Mouse (Mus musculus) heart, embryonic 14.5 days (tissue): Measurements from ENCODE around the gene Olfr827. TPM values are rescaled to one million over a fixed set of nuclear protein-coding genes. Genes with fewer than 3 reads are reported as not detected.

Source experiments
- ATAC-seq: fragments of 200-750 bp; cut with Nextera tagmentation; 2 replicates; pipeline ENCODE4 v1.8.0; 2017; ENCODE audit warnings: low read depth, moderate TSS enrichment; ENCODE audit not compliant: insufficient number of reproducible peaks, insufficient read depth, low FRiP score
- H3K27ac ChIP-seq, 2 experiments: fragments of 200-500 bp in 1 of 2; fragments of 300-500 bp in 1 of 2; sonication (generic) in 1 of 2; replicated peaks in 1 of 2; 2 replicates each; pipeline ENCODE4 v1.5.1; 2012 to 2014; ENCODE audit warnings: low read depth in 2 of 2, low read length in 2 of 2, control low read depth in 1 of 2, mild to moderate bottlenecking in 1 of 2, mixed read lengths in 1 of 2; ENCODE audit not compliant: control insufficient read depth in 1 of 2, insufficient read depth in 1 of 2
- H3K27me3 ChIP-seq: fragments of 300-500 bp; sonication (generic); 2 replicates; pipeline ENCODE4 v1.6.1; 2014; ENCODE audit warnings: mild to moderate bottlenecking, low read length, control low read depth; ENCODE audit not compliant: control insufficient read depth, insufficient read depth
- H3K36me3 ChIP-seq: fragments of 300-500 bp; sonication (generic); 2 replicates; pipeline ENCODE4 v1.6.1; 2014; ENCODE audit warnings: mild to moderate bottlenecking, control low read depth, low read length, mixed read lengths; ENCODE audit not compliant: control insufficient read depth, insufficient read depth
- H3K4me1 ChIP-seq, 2 experiments: fragments of 200-500 bp in 1 of 2; fragments of 300-500 bp in 1 of 2; sonication (generic) in 1 of 2; 2 replicates each; pipeline ENCODE4 v1.6.1; 2012 to 2014; ENCODE audit warnings: low read length in 2 of 2, control low read depth in 1 of 2, mixed read lengths in 1 of 2; ENCODE audit not compliant: control insufficient read depth in 2 of 2, insufficient read depth in 2 of 2
- H3K4me2 ChIP-seq: fragments of 300-500 bp; sonication (generic); 2 replicates; pipeline ENCODE4 v1.6.1; 2014; ENCODE audit warnings: mild to moderate bottlenecking, low read length
- H3K4me3 ChIP-seq, 2 experiments: fragments of 200-500 bp in 1 of 2; fragments of 300-500 bp in 1 of 2; sonication (generic) in 1 of 2; 2 replicates each; pipeline ENCODE4 v1.5.1; 2012 to 2014; ENCODE audit warnings: low read length in 2 of 2, mild to moderate bottlenecking in 2 of 2, control low read depth in 1 of 2, low read depth in 1 of 2, moderate library complexity in 1 of 2; ENCODE audit not compliant: control insufficient read depth in 1 of 2, insufficient read depth in 1 of 2
- H3K9ac ChIP-seq: fragments of 300-500 bp; sonication (generic); 2 replicates; pipeline ENCODE4 v1.6.1; 2014; ENCODE audit warnings: mild to moderate bottlenecking, low read length
- H3K9me3 ChIP-seq: fragments of 300-500 bp; sonication (generic); 2 replicates; pipeline ENCODE4 v1.6.1; 2016; ENCODE audit warnings: low read length, control low read depth; ENCODE audit not compliant: control insufficient read depth
- WGBS: fragments of 180-500 bp; shearing (Covaris S2); extraction: QIAGEN DNeasy Blood & Tissue Kit; methylation state at CpG from one replicate; pipeline ENCODE4 v1.1.7; 2014; 5-methylcytosine and 5-hydroxymethylcytosine counted together
- polyA plus RNA-seq: library from polyadenylated mRNA; unstranded; fragments of >200 nt; fragmentation: Nextera tagmentation; extraction: Ambion mirVana; gene quantifications from 2 replicates; pipeline ENCODE4 v1.2.1, GENCODE M21; 2014

The Olfr827 gene
- not detected in 2 replicates for polyA plus RNA-seq

DNA sequence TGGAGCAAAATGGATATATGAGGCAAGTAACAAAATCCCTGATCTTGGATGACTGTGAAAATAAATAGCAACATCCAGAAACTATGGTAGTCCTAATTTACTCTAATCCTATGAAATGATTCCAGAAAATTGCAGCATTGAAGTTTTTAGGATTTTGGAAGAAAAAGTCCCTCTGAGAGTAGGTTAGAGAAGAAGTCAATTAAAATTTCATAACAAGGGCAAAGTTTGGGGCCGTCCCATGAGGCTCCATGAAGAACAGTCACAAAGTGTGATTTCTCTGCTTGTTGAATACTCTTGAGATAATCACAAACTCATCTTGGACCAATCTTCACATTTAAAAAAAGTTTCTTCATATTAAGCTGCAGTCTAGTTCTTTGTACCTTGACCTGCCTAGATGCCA, at the start of gene Olfr827:
Gene Olfr827 (minus strand): TSS at position 101 of the 400 bp plus-strand sequence.
- 71% methylated on average over 1 of the region's 1 CpGs for WGBS
- Histone ChIP-seq H3K27me3 (no peaks in the 10 kb centered on the region), H3K4me1 (no peaks in the 10 kb centered on the region), H3K36me3 (no peaks in the 10 kb centered on the region), H3K27ac (no peak within 1 kb of the TSS), H3K9me3 (no peaks in the 10 kb centered on the region), H3K9ac (no peak within 1 kb of the TSS), H3K4me3 (no peak within 1 kb of the TSS), H3K4me2 (no peak within 1 kb of the TSS)
- no peak for ATAC-seq

DNA sequence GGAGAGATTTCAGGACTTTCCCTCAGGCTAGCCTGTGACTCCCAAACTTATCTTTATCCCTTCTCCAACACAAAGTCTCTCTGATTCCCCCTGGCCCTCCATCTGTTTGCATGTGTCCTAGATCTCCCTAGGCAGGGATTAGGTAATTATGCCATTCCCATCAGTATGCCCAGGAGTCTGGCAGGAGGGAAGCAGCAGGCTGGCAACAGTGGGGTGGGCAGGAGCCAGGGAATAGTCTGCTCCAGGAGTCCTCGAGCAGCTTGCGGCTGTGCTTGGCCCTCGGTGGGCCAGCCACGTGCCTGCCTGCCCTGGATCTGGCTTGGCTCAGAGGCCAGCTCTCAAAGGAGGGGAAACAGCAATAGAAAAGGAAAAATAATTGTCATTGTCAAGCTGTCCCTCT, 49.0 kb upstream of the Olfr827 start:
- Histone ChIP-seq H3K4me2 (no peak overlapping the region), H3K4me3 (no peak overlapping the region), H3K9me3 (no peaks in the 10 kb centered on the region), H3K27me3 (no peaks in the 10 kb centered on the region), H3K36me3 (no peaks in the 10 kb centered on the region), H3K9ac (no peak overlapping the region), H3K4me1 (no peaks in the 10 kb centered on the region), H3K27ac (no peak overlapping the region)
- no peak for ATAC-seq
- 49% methylated on average over 4 of the region's 4 CpGs for WGBS

DNA sequence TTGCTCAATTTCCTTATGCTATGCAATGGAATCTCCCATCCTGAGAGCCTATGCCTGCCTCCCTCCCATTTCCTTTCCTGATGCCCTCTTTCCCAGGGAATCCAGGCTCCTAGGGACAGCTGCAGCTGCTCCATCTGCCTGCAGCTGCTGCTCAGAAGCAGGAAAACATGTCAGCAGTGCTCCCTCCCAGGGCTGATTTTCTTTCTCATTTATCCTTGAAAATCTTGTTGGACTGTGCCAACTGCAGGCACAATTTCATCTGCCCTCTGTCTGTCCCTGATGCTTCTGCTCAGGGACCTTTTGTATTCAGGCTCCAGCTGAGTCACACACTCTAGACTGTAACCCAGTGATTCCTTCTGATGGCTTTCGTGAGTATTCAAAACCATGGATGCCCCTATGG, 45.3 kb upstream of the Olfr827 start:
- WGBS, result 71% methylated on average over 1 of the region's 1 CpGs
- no peaks in the 10 kb centered on the region for H3K9me3 ChIP-seq
- H3K36me3 ChIP-seq, result no peaks in the 10 kb centered on the region
- H3K4me1 ChIP-seq, result 0 out of 4 replicates have a peak, but pooled peaks cover 0 to 4% of the 10 kb centered on the region in 2 experiments
- H3K27ac ChIP-seq, result no peak overlapping the region
- H3K4me2 ChIP-seq, result no peak overlapping the region
- no peak for ATAC-seq
- no peaks in the 10 kb centered on the region for H3K27me3 ChIP-seq
- H3K4me3 ChIP-seq, result no peak overlapping the region
- no peak overlapping the region for H3K9ac ChIP-seq

DNA sequence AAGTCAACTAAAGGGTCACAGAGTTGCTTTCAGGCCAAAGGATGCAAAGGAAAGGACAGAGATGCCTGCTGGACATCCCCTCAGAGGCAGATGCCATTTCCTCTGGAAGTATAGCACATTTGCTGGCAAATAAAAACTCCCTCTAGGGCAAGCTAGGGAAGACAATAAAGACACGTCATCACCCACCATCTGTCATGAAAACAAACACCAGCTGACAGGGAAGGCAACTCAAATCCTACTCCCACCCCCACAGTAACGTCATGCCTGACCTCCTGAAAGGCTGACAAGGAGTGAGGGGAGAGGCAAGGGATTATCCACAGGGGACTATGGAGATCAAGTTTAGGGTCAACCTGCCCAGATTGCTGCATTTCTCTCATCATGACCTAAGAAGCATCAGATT, 30.1 kb upstream of the Olfr827 start:
- H3K4me3 ChIP-seq, result no peak overlapping the region
- no peaks in the 10 kb centered on the region for H3K9me3 ChIP-seq
- H3K27me3 ChIP-seq, result no peaks in the 10 kb centered on the region
- no peak overlapping the region for H3K9ac ChIP-seq
- no peaks in the 10 kb centered on the region for H3K4me1 ChIP-seq
- H3K4me2 ChIP-seq, result no peak overlapping the region
- WGBS, result 12% methylated on average over 2 of the region's 2 CpGs
- no peak overlapping the region for H3K27ac ChIP-seq
- no peaks in the 10 kb centered on the region for H3K36me3 ChIP-seq
- no peak for ATAC-seq

DNA sequence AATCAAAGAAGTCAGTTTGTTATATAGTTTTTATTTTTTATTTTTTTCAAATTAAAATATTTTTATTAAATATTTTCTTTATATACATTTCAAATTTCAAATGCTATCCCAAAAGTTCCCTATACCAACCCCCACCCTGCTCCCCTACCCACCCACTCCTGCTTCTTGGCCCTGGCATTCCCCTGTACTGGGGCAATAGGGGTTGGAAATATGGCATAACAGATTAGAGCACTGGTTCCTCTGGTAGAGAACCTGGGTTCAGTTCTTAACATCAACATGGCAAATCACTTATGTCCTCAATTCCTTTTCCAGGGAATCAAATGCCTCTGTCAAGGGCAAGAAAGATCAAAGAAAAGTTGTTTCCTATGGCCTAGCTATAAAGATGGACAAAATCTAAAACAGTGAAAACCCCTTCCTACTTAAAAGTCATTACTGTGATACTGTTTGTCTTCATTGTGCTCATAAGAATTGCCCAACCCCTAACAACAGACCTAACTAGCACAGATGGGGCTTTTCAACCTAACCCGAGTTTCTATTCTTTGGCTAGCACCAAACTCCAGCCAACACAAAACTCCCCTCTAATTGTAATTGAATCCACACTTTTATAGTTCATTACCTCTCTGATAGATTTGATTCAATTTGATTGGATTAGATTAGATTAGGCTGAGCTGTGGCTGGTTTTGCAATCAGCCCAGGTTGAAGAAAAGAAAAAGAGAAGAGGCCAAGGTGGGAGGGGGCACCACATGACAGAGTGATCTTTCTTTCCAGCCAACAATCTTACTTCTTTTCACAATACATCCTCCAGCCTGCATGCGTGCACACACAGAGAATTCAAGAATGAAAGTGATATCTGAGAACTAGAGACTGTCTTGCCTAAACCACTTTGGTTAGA, 24.4 kb upstream of the Olfr827 start:
- no peaks in the 10 kb centered on the region for H3K4me1 ChIP-seq
- H3K9me3 ChIP-seq, result no peaks in the 10 kb centered on the region
- no peak for ATAC-seq
- H3K27me3 ChIP-seq, result no peaks in the 10 kb centered on the region
- no peak overlapping the region for H3K4me2 ChIP-seq
- WGBS, result 76% methylated on average over 2 of the region's 2 CpGs
- H3K9ac ChIP-seq, result no peak overlapping the region
- H3K27ac ChIP-seq, result no peak overlapping the region
- H3K4me3 ChIP-seq, result no peak overlapping the region
- no peaks in the 10 kb centered on the region for H3K36me3 ChIP-seq

DNA sequence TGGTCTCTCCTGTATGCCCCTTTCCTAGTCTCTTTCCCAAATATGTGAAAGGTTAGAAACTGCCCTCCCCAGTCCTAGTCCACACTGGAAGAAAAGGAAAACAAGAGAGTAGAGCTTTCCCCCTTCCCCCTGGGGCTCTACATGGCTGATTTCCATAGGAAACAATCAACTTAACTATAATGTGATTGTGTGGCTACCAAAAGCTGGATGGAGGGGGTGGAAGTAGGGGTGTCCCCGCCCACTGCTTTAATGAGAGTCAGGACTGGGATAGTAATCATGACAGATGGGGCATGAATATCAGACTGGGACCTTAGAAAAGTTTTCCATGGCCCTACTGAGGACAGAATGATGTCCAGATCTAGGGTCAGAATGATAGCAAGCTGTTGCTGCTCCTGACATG, 20.4 kb upstream of the Olfr827 start:
- Histone ChIP-seq H3K27me3 (no peaks in the 10 kb centered on the region), H3K4me2 (no peak overlapping the region), H3K9me3 (no peaks in the 10 kb centered on the region), H3K9ac (no peak overlapping the region), H3K4me1 (no peaks in the 10 kb centered on the region), H3K27ac (no peak overlapping the region), H3K36me3 (no peaks in the 10 kb centered on the region), H3K4me3 (no peak overlapping the region)
- WGBS, result 50% methylated on average over 1 of the region's 1 CpGs
- ATAC-seq, result no peak

DNA sequence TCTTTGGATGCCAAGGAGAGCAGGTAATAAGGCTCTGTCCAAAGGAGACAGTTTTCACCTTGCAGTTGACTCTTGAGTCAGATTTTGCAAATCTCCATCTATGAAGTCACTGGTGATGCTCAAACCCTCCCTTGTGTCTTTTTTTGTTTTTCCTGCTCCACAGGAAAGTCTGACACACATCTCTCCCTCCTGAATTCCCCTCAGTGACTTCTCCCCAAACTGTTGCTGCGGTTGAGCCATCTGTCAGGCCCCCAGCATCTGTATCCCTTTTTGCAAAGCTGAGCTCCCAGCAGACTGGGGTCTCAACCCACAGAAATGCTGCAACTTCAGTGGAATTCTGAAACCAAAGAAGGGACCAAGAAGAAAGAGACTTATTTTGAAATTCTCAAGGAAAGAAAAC, 17.9 kb upstream of the Olfr827 start:
- Histone ChIP-seq H3K4me1 (no peaks in the 10 kb centered on the region), H3K9me3 (no peaks in the 10 kb centered on the region), H3K27ac (no peak overlapping the region), H3K27me3 (no peaks in the 10 kb centered on the region), H3K9ac (no peak overlapping the region), H3K4me2 (no peak overlapping the region), H3K36me3 (no peaks in the 10 kb centered on the region), H3K4me3 (no peak overlapping the region)
- 71% methylated on average over 1 of the region's 1 CpGs for WGBS
- no peak for ATAC-seq

DNA sequence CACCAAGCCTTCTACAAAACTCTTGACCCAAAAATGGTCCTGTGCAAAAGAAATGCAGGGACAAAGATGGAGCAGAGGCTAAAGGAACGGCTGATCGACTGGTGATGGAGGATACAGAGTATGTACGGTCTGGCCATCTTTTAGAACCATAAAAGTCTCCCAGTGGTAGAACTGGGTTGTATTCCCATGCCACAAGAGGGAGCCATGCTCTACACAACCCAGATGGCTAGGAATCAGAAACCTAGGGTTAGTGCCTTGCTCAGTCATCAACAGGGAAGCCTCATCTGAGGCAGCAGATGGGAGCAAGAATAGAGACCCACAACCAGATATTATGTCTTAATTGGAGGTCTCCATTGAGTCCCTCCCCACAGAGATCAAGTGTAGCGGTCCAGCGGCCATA, 15.4 kb upstream of the Olfr827 start:
- H3K4me2 ChIP-seq, result no peak overlapping the region
- H3K4me1 ChIP-seq, result no peaks in the 10 kb centered on the region
- no peak overlapping the region for H3K27ac ChIP-seq
- H3K9me3 ChIP-seq, result no peaks in the 10 kb centered on the region
- no peak overlapping the region for H3K9ac ChIP-seq
- H3K36me3 ChIP-seq, result no peaks in the 10 kb centered on the region
- H3K27me3 ChIP-seq, result no peaks in the 10 kb centered on the region
- H3K4me3 ChIP-seq, result no peak overlapping the region
- 85% methylated on average over 5 of the region's 5 CpGs for WGBS
- no peak for ATAC-seq
